In the genomic region with DNA sequence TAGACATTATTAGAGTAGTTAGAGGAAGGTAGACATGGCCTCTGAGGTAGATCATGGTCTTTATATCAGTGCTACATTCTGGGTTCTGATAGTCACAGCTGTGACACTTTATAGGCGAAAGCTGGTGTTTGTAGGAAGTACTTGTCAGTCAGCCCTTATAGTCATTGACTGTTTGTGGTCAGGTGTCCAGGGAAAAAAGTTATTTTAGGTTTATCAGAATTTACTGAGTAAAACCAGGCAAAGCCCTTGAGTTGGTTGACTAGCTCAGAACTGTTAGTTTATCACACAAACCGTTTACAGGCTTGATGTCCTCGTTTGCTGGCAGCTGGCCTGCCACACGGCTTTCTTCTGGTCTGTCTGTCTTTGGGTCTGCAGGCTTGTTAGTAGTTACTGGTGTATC, we compare ENCODE assay signal across 16 mouse cellular contexts.
"Had no signal": no experiment of that assay in that cellular context is flagged by ENCODE, and none has a peak within 500 bp of the region (broad histone marks: within the 10 kb centered on the region; RNA-seq: fewer than 3 reads in every experiment).

No protein-coding gene starts in this region.

- H3K36me3 ChIP-seq: midbrain, embryonic 12.5 days; neural tube, embryonic 13.5 days had no signal

- ATAC-seq: lung, postnatal 0 days; midbrain, embryonic 16.5 days had no signal

- H3K9ac ChIP-seq: liver, embryonic 14.5 days; midbrain, embryonic 12.5 days; neural tube, embryonic 13.5 days had no signal

- H3K4me3 ChIP-seq: left cerebral cortex, adult 2 months; limb, embryonic 10.5 days; midbrain, embryonic 12.5 days; neural tube, embryonic 13.5 days had no signal

- H3K9me3 ChIP-seq: limb, embryonic 10.5 days; midbrain, embryonic 12.5 days; neural tube, embryonic 13.5 days had no signal

- H3K4me2 ChIP-seq: midbrain, embryonic 12.5 days; neural tube, embryonic 13.5 days had no signal

- DNase-seq: kidney, adult 8-10 months; kidney, postnatal 36 days; lung, adult 2 months; lung, postnatal 4 days; right cerebral cortex, postnatal 4 days; spleen, adult 18-20 months; thymus, adult 18-20 months; thymus, postnatal 14 days had no signal

- H3K27ac ChIP-seq: kidney, postnatal 0 days; limb, embryonic 10.5 days; liver, embryonic 14.5 days; midbrain, embryonic 12.5 days; neural tube, embryonic 13.5 days had no signal

- H3K27me3 ChIP-seq: midbrain, embryonic 12.5 days; neural tube, embryonic 13.5 days had no signal
